ENCODE assay signal across 15 mouse cellular contexts in the genomic region with DNA sequence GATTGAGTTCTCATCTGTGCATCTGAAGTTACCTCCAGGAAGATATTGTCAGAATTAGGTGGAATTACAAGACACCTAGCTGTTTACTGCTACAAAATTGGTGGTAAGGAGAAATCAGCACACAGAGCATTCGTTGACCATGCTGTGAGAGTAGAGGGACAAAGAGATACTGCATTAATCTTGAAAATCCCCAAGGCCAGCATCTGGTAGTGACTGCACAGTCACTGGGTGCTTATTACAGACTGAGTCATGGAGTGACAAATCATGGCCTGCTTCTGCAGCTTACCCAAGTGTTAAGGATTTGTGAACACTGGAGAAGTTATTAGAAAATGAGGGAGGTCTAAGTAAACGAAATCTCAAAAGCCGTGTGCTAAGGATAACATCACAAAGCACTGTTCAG. TPM values are rescaled to one million over a fixed set of nuclear protein-coding genes. Genes with fewer than 3 reads are reported as not detected.
"Had no signal": no experiment of that assay in that cellular context is flagged by ENCODE, and none has a peak within 500 bp of the region (broad histone marks: within the 10 kb centered on the region; RNA-seq: fewer than 3 reads in every experiment).

No protein-coding gene starts in this region.

- DNase-seq: gastrocnemius, postnatal 14 days; gastrocnemius, postnatal 36 days; heart, adult 11 months; heart, adult 2 months; heart, postnatal 14 days; heart, postnatal 36 days; kidney, adult 11 months; kidney, adult 2 months; kidney, adult 9 months; kidney, postnatal 14 days; kidney, postnatal 36 days; layer of hippocampus, adult 9-11 months; layer of hippocampus, postnatal 36 days; left cerebral cortex, postnatal 4 days had no signal

RNA-seq across cellular contexts. Expression of gene Steap4, which starts 53.0 kb away (rescaled TPM):
- total RNA-seq: hematopoietic stem cell, adult 5-6 weeks had no signal
